Mouse (Mus musculus) liver, postnatal 0 days (tissue): ENCODE measurements around the gene Anxa6.

Source experiments
- CTCF ChIP-seq: sonication (generic); IDR thresholded peaks from 2 replicates; pipeline ENCODE4 v1.5.1; 2016; ENCODE audit warnings: antibody characterized with exemption, low read depth
- EP300 ChIP-seq: IDR thresholded peaks from 2 replicates; pipeline ENCODE4 v1.6.1; 2016; ENCODE audit warnings: antibody characterized with exemption, low read depth, mild to moderate bottlenecking

DNA sequence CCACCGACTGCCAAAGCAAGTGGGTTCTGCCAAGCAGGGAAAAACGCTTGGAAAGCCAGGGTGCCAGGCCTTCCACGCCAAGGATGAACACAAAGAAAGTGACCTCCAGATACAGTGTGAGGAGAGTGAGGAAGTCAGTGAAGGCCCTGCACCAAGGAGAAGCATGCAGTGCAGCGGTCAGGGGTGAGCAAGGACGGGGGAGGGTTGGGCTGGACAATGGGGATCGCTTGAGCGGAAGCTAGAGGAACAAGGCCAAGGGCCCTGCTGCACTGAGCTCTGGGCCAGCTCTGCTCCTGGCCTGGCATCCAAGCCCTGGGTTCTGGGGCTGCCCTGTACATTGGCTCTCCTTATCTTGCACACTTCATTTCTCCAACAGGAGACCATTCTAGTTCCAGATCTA is 93.2 kb downstream of the Anxa6 start:
- TF ChIP-seq CTCF (no peak), EP300 (no peak)
